Mouse (Mus musculus) heart, embryonic 14.5 days (tissue): ENCODE results near the gene Akap13. TPM values are rescaled to one million over a fixed set of nuclear protein-coding genes. Genes with fewer than 3 reads are reported as not detected.
"Not testable (repeated sequence)": the region's sequence is repeated elsewhere in the genome, so short reads cannot be mapped to it uniquely, and the experiment has no call there.

Source experiments
- ATAC-seq: fragments of 200-750 bp; cut with Nextera tagmentation; 2 replicates; pipeline ENCODE4 v1.8.0; 2017; ENCODE audit warnings: low read depth, moderate TSS enrichment; ENCODE audit not compliant: insufficient number of reproducible peaks, insufficient read depth, low FRiP score
- H3K27ac ChIP-seq, 2 experiments: fragments of 200-500 bp in 1 of 2; fragments of 300-500 bp in 1 of 2; sonication (generic) in 1 of 2; replicated peaks in 1 of 2; 2 replicates each; pipeline ENCODE4 v1.5.1; 2012 to 2014; ENCODE audit warnings: low read depth in 2 of 2, low read length in 2 of 2, control low read depth in 1 of 2, mild to moderate bottlenecking in 1 of 2, mixed read lengths in 1 of 2; ENCODE audit not compliant: control insufficient read depth in 1 of 2, insufficient read depth in 1 of 2
- H3K27me3 ChIP-seq: fragments of 300-500 bp; sonication (generic); 2 replicates; pipeline ENCODE4 v1.6.1; 2014; ENCODE audit warnings: mild to moderate bottlenecking, low read length, control low read depth; ENCODE audit not compliant: control insufficient read depth, insufficient read depth
- H3K36me3 ChIP-seq: fragments of 300-500 bp; sonication (generic); 2 replicates; pipeline ENCODE4 v1.6.1; 2014; ENCODE audit warnings: mild to moderate bottlenecking, control low read depth, low read length, mixed read lengths; ENCODE audit not compliant: control insufficient read depth, insufficient read depth
- H3K4me1 ChIP-seq, 2 experiments: fragments of 200-500 bp in 1 of 2; fragments of 300-500 bp in 1 of 2; sonication (generic) in 1 of 2; 2 replicates each; pipeline ENCODE4 v1.6.1; 2012 to 2014; ENCODE audit warnings: low read length in 2 of 2, control low read depth in 1 of 2, mixed read lengths in 1 of 2; ENCODE audit not compliant: control insufficient read depth in 2 of 2, insufficient read depth in 2 of 2
- H3K4me2 ChIP-seq: fragments of 300-500 bp; sonication (generic); 2 replicates; pipeline ENCODE4 v1.6.1; 2014; ENCODE audit warnings: mild to moderate bottlenecking, low read length
- H3K4me3 ChIP-seq, 2 experiments: fragments of 200-500 bp in 1 of 2; fragments of 300-500 bp in 1 of 2; sonication (generic) in 1 of 2; 2 replicates each; pipeline ENCODE4 v1.5.1; 2012 to 2014; ENCODE audit warnings: low read length in 2 of 2, mild to moderate bottlenecking in 2 of 2, control low read depth in 1 of 2, low read depth in 1 of 2, moderate library complexity in 1 of 2; ENCODE audit not compliant: control insufficient read depth in 1 of 2, insufficient read depth in 1 of 2
- H3K9ac ChIP-seq: fragments of 300-500 bp; sonication (generic); 2 replicates; pipeline ENCODE4 v1.6.1; 2014; ENCODE audit warnings: mild to moderate bottlenecking, low read length
- H3K9me3 ChIP-seq: fragments of 300-500 bp; sonication (generic); 2 replicates; pipeline ENCODE4 v1.6.1; 2016; ENCODE audit warnings: low read length, control low read depth; ENCODE audit not compliant: control insufficient read depth
- WGBS: fragments of 180-500 bp; shearing (Covaris S2); extraction: QIAGEN DNeasy Blood & Tissue Kit; methylation state at CpG from one replicate; pipeline ENCODE4 v1.1.7; 2014; 5-methylcytosine and 5-hydroxymethylcytosine counted together
- polyA plus RNA-seq: library from polyadenylated mRNA; unstranded; fragments of >200 nt; fragmentation: Nextera tagmentation; extraction: Ambion mirVana; gene quantifications from 2 replicates; pipeline ENCODE4 v1.2.1, GENCODE M21; 2014

The Akap13 gene
- polyA plus RNA-seq, 1 experiment from 2014 or later = 54.9 TPM

- Histone ChIP-seq H3K27ac (no peak overlapping the region), H3K4me1 (peaks cover 11 to 32% of the 10 kb centered on the region in 2 experiments), H3K9me3 (no peaks in the 10 kb centered on the region), H3K9ac (no peak overlapping the region), H3K4me3 (no peak overlapping the region), H3K4me2 (no peak overlapping the region), H3K27me3 (no peaks in the 10 kb centered on the region), H3K36me3 (peaks cover 83% of the 10 kb centered on the region)
- 70% methylated on average over 22 of the region's 22 CpGs for WGBS
- 0 out of 2 replicates have a peak, but pooled peaks have one; percentile 28 for ATAC-seq
Measured at GRCm38 (mm10) chr7:75752442-75753191, 297.3 kb downstream of the Akap13 start.

- Histone ChIP-seq H3K36me3 (peaks cover 76% of the 10 kb centered on the region), H3K9me3 (no peaks in the 10 kb centered on the region), H3K4me1 (peaks cover 7 to 25% of the 10 kb centered on the region in 2 experiments), H3K4me3 (no peak overlapping the region), H3K4me2 (no peak overlapping the region), H3K9ac (no peak overlapping the region), H3K27me3 (no peaks in the 10 kb centered on the region), H3K27ac (no peak overlapping the region)
- WGBS = 54% methylated on average over 12 of the region's 12 CpGs
- no peak for ATAC-seq
Measured at GRCm38 (mm10) chr7:75753192-75753783, 298.0 kb downstream of the Akap13 start.

DNA sequence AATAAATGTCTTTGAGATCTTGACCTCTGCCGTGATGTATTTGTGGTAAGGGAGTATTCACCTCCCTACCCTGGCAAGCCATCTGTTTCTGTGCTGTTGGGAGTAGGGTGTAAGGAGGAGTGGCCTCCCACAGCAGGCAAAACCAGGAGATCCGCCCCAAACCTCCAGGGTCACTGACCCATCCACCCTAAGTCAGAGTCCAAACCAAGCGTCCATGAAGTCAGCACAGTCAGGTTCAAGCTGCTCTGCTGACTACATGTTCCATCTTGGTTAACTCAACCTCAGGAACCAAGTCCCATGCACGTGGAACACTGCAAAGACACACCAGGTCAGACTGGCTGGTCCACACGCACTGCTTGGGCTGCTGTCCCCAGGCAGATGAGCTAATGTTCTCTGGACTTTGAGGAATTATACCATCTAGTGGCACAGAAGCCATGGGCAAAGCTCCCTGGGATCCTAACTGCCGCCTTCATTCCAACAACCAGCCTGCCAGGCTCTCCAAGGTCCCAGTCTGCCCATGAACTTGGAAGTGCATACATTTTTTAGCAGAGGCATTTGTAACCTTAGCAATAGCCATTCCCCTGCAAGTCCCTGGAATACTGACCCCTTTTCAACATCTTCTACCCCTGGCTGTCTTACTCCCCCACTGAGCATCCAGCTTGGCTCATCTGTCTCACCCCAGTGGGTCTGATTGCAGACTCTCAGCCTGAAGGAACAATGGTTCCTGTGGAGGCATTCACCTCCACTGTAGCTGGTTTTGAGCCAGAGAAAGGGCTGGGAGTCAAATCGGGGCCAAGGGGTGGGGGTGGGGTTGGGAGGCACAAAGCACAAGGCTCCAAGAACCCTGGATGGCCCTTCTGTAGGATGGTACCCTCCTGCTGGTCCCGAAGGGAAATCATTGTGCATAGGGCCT is 299.5 kb downstream of the Akap13 start:
- Histone ChIP-seq H3K9ac (no peak overlapping the region), H3K9me3 (no peaks in the 10 kb centered on the region), H3K27ac (no peak overlapping the region), H3K27me3 (no peaks in the 10 kb centered on the region), H3K36me3 (peaks cover 61% of the 10 kb centered on the region), H3K4me3 (no peak overlapping the region), H3K4me1 (peaks cover 4 to 13% of the 10 kb centered on the region in 2 experiments; a peak in 3 of 4 replicates), H3K4me2 (no peak overlapping the region)
- ATAC-seq = no peak
- WGBS = 64% methylated on average over 8 of the region's 8 CpGs

DNA sequence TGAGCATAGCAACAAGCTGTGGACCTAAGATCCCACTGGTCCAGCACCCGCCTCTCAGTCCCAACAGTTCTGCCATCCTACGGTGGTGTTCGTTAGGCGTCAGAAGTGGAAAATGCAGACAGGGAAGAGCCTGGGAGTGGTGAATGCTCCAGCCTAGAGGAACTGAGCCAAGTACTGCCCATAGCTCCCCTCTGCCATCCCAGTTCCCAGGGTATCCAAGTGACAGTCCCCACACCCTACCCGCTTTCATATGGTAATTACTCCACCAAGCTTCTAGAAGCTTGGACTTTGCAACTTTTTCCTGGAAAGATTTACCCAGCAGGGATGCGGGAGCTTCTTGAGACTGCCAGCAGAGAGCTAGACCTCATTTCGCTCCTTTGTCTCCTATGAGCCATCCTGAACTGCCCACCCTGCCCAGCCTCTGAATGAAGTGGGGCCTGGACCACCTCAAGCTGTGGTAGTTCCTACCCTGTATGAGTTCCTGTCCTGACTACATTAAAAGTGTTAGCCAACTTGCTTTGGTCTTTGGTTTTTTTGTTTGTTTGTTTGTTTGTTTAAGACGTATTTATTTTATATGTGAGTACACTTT is 300.6 kb downstream of the Akap13 start:
- H3K9ac ChIP-seq = no peak overlapping the region
- no peak overlapping the region for H3K27ac ChIP-seq
- WGBS = 87% methylated on average over 8 of the region's 8 CpGs
- H3K9me3 ChIP-seq = no peaks in the 10 kb centered on the region
- ATAC-seq = no peak
- H3K27me3 ChIP-seq = no peaks in the 10 kb centered on the region
- peaks cover 50% of the 10 kb centered on the region for H3K36me3 ChIP-seq
- H3K4me3 ChIP-seq = no peak overlapping the region
- H3K4me1 ChIP-seq = peaks cover 4 to 13% of the 10 kb centered on the region in 2 experiments; a peak in 3 of 4 replicates
- H3K4me2 ChIP-seq = no peak overlapping the region

GRCm38 (mm10) chr7:75759992-75760514 is 304.7 kb downstream of the Akap13 start:
- Histone ChIP-seq H3K4me3 (no peak overlapping the region), H3K4me1 (0 out of 4 replicates have a peak, but pooled peaks cover 0 to 2% of the 10 kb centered on the region in 2 experiments), H3K36me3 (peaks cover 11% of the 10 kb centered on the region), H3K9me3 (no peaks in the 10 kb centered on the region), H3K4me2 (no peak overlapping the region), H3K9ac (no peak overlapping the region), H3K27me3 (no peaks in the 10 kb centered on the region), H3K27ac (no peak overlapping the region)
- no peak for ATAC-seq
- 73% methylated on average over 7 of the region's 7 CpGs for WGBS

DNA sequence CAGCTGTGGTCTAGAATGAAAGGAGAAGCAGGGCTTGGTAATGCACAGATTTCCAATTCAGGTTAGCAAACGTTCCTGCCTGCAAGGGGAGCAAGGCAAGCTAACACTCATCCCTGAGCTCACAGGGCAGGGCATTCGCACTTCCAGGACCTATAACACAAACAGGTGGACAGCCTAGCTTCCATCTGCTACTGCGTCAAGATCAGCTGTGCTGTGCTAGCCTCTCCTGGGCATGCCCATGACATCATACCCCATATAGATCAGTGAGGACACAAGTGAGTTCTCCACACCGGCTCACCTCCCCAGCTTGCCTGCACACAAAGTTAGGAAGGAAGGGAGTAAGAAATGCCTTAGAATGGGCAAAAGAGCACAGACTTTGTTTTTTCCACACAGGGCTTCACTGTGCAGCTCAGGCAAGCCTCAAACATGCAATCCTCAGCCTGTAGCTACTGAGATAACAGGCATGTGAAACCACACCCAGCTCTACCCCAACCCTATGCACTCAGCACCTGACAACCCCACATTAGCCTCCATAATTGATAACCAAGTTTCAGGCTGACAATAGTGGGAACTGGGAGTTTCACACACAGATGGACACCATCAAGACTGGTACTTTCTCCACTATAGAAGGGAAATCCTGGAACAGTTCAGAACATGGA is 305.5 kb downstream of the Akap13 start:
- H3K4me2 ChIP-seq, H3K27ac ChIP-seq, H3K36me3 ChIP-seq, H3K27me3 ChIP-seq, H3K9ac ChIP-seq, ATAC-seq, H3K4me1 ChIP-seq, H3K9me3 ChIP-seq, H3K4me3 ChIP-seq: not testable (repeated sequence)
- whole genome bisulfite sequencing = 64% methylated on average over 4 of the region's 4 CpGs
